8 mouse cellular contexts compared by ENCODE assay signal in the genomic region with DNA sequence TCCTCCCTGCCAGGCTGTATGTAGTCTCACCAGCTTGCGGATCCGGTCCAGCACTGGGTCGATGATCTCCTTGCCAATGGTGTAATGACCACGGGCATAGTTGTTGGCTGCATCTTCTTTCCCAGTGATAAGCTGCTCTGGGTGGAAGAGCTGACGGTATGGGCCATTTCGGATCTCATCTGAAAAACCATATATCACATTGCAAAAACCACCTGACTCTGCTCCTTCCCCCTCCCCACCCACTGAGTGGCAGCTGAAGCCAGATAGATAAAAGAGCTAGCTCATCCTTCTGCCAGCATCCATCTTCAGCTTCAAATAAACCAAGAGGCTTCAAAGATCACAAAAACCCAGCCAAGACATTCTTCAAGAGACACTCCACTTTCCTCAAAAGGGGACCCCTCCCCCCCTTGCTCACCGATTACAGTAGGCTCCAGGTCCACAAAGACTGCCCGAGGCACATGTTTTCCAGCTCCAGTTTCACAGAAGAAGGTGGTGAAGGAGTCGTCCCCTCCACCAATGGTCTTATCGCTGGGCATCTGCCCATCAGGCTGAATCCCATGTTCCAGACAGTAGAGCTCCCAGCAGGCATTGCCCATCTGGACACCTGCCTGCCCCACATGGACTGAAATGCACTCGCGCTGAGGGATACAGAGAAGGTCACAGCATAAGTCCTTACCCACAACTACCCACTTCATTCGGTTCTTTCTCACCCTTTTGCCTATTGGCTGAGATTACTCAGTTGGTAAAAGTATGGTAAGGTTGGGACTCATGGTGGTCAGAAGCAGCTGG. TPM values are rescaled to one million over a fixed set of nuclear protein-coding genes. Genes with fewer than 3 reads are reported as not detected.
DNase-seq lines count a peak whose midpoint lies in the region; ATAC-seq and TF ChIP-seq lines count a peak whose summit lies in the region.
"Had no signal": no experiment of that assay in that cellular context is flagged by ENCODE, and none has a peak within 500 bp of the region (broad histone marks: within the 10 kb centered on the region; RNA-seq: fewer than 3 reads in every experiment).

No protein-coding gene starts in this region.

- H3K27ac ChIP-seq in thymus, adult 2 months (ENCODE audit: control insufficient read depth, insufficient read depth, low read length) = peak overlapping the region; percentile 11; the same call in 1 of the 2 replicates
- H3K27ac ChIP-seq in gastrocnemius, adult 2 months = peak overlapping the region; percentile 98
- no peak overlapping the region for H3K27ac ChIP-seq in stomach, embryonic 16.5 days (ENCODE audit: low read length)
- H3K27ac ChIP-seq in hindbrain, embryonic 13.5 days = no peak overlapping the region
- no peak overlapping the region for H3K27ac ChIP-seq in midbrain, embryonic 13.5 days

- TF ChIP-seq CTCF in thymus, adult 2 months (IDR thresholded peaks at IDR 0.05; ENCODE audit: borderline replicate concordance, control insufficient read depth, extremely low read depth, insufficient read depth, low read length, poor library complexity) = no peak
- TF ChIP-seq CTCF in gastrocnemius, adult 2 months (IDR thresholded peaks at IDR 0.05) = no peak

- peaks cover 61% of the 10 kb centered on the region for H3K4me1 ChIP-seq in thymus, adult 2 months (replicated peaks; ENCODE audit: control insufficient read depth, insufficient read depth, low read length)
- H3K4me1 ChIP-seq in stomach, embryonic 16.5 days (ENCODE audit: control insufficient read depth, insufficient read depth, low read length) = peaks cover 25% of the 10 kb centered on the region
- H3K4me1 ChIP-seq in hindbrain, embryonic 13.5 days (replicated peaks) = peaks cover 42% of the 10 kb centered on the region
- peaks cover 39% of the 10 kb centered on the region for H3K4me1 ChIP-seq in midbrain, embryonic 13.5 days (replicated peaks)

- WGBS in thymus, adult 2 months = 45% methylated on average over 13 of the region's 13 CpGs
- WGBS in stomach, embryonic 16.5 days = 66% methylated on average over 13 of the region's 13 CpGs
- 83% methylated on average over 13 of the region's 13 CpGs for WGBS in hindbrain, embryonic 13.5 days
- WGBS in midbrain, embryonic 13.5 days = 85% methylated on average over 13 of the region's 13 CpGs

- H3K9me3 ChIP-seq in stomach, embryonic 16.5 days (replicated peaks; ENCODE audit: control insufficient read depth, low read length) = no peaks in the 10 kb centered on the region
- H3K9me3 ChIP-seq in hindbrain, embryonic 13.5 days = no peaks in the 10 kb centered on the region
- H3K9me3 ChIP-seq in midbrain, embryonic 13.5 days = no peaks in the 10 kb centered on the region

- no peak for TF ChIP-seq POLR2A in thymus, adult 2 months (IDR thresholded peaks at IDR 0.05; ENCODE audit: control insufficient read depth, extremely low read depth, insufficient read depth, low read length, poor library complexity)

- DNase-seq in thymus, adult 2 months = no peak
- DNase-seq in thymus, postnatal 10 days (ENCODE audit: low spot score in 2 of 2) = no peak
- DNase-seq in gastrocnemius, adult 2 months = peak; percentile 89
- peak; percentile 45 to 50 for DNase-seq in kidney, adult 8-10 months

- H3K36me3 ChIP-seq in thymus, adult 2 months (ENCODE audit: control insufficient read depth, insufficient read depth, low read length) = peaks cover 15% of the 10 kb centered on the region
- H3K36me3 ChIP-seq in stomach, embryonic 16.5 days (ENCODE audit: control insufficient read depth, insufficient read depth, low read length) = peaks cover 9% of the 10 kb centered on the region
- H3K36me3 ChIP-seq in hindbrain, embryonic 13.5 days = peaks cover 42% of the 10 kb centered on the region
- peaks cover 41% of the 10 kb centered on the region for H3K36me3 ChIP-seq in midbrain, embryonic 13.5 days

- no peaks in the 10 kb centered on the region for H3K27me3 ChIP-seq in thymus, adult 2 months (ENCODE audit: control insufficient read depth, insufficient read depth, low read length)
- peaks cover 3% of the 10 kb centered on the region; the same call in 1 of the 2 replicates for H3K27me3 ChIP-seq in stomach, embryonic 16.5 days (ENCODE audit: control insufficient read depth, insufficient read depth, low read length)
- peaks cover 65% of the 10 kb centered on the region for H3K27me3 ChIP-seq in hindbrain, embryonic 13.5 days
- H3K27me3 ChIP-seq in midbrain, embryonic 13.5 days = peaks cover 64% of the 10 kb centered on the region

- intact Hi-C loops in gastrocnemius, adult 2 months (cut with DNase I) = no loop called here

- H3K4me3 ChIP-seq in thymus, adult 2 months (ENCODE audit: control insufficient read depth, insufficient read depth, low read length) = peak overlapping the region; percentile 25; the same call in 1 of the 2 replicates
- peak overlapping the region; percentile 88 for H3K4me3 ChIP-seq in gastrocnemius, adult 2 months
- peak overlapping the region; percentile 66 for H3K4me3 ChIP-seq in stomach, embryonic 16.5 days (replicated peaks; ENCODE audit: low read length)
- H3K4me3 ChIP-seq in hindbrain, embryonic 13.5 days = no peak overlapping the region
- no peak overlapping the region for H3K4me3 ChIP-seq in midbrain, embryonic 13.5 days (replicated peaks)

- ATAC-seq in stomach, embryonic 16.5 days (ENCODE audit: insufficient read depth, low FRiP score) = no peak
- no peak for ATAC-seq in hindbrain, embryonic 13.5 days (ENCODE audit: low FRiP score)
- no peak for ATAC-seq in midbrain, embryonic 13.5 days

- peak overlapping the region; percentile 90 for H3K4me2 ChIP-seq in stomach, embryonic 16.5 days (ENCODE audit: low read depth, low read length)
- no peak overlapping the region for H3K4me2 ChIP-seq in hindbrain, embryonic 13.5 days
- no peak overlapping the region for H3K4me2 ChIP-seq in midbrain, embryonic 13.5 days (replicated peaks)

- no peak overlapping the region; the same call in 1 of the 2 replicates for H3K9ac ChIP-seq in stomach, embryonic 16.5 days (ENCODE audit: low read length)
- no peak overlapping the region for H3K9ac ChIP-seq in hindbrain, embryonic 13.5 days
- H3K9ac ChIP-seq in midbrain, embryonic 13.5 days (replicated peaks) = no peak overlapping the region

RNA-seq across cellular contexts. Expression of a gene that starts 2.7 kb away (rescaled TPM):
- polyA plus RNA-seq in thymus, adult 2 months (2012; rRNA removed) = 139 and 162 TPM in 2 replicates
- total RNA-seq in gastrocnemius, adult 2 months (2021) = 1,000 to 10,000 TPM; 1,043 to 1,330 TPM
- polyA plus RNA-seq in stomach, embryonic 16.5 days (2015; fragmentation: Nextera tagmentation; extraction: Ambion mirVana) = 184 and 218 TPM in 2 replicates
- polyA plus RNA-seq in hindbrain, embryonic 13.5 days (2015; fragmentation: Nextera tagmentation; extraction: Ambion mirVana) = 6.5 and 7.1 TPM in 2 replicates
- polyA plus RNA-seq in midbrain, embryonic 13.5 days (2015; fragmentation: Nextera tagmentation; extraction: Ambion mirVana) = 3.9 and 5.3 TPM in 2 replicates

RNA-seq across cellular contexts. Expression of a gene that starts 6.4 kb away (rescaled TPM):
- 340 and 342 TPM in 2 replicates for polyA plus RNA-seq in thymus, adult 2 months (2012; rRNA removed)
- total RNA-seq in gastrocnemius, adult 2 months (2021) = 10 to 100 TPM; 18.8 to 20.2 TPM
- 109 and 115 TPM in 2 replicates for polyA plus RNA-seq in stomach, embryonic 16.5 days (2015; fragmentation: Nextera tagmentation; extraction: Ambion mirVana)
- polyA plus RNA-seq in hindbrain, embryonic 13.5 days (2015; fragmentation: Nextera tagmentation; extraction: Ambion mirVana) = 138 and 145 TPM in 2 replicates
- polyA plus RNA-seq in midbrain, embryonic 13.5 days (2015; fragmentation: Nextera tagmentation; extraction: Ambion mirVana) = 137 and 152 TPM in 2 replicates

RNA-seq across cellular contexts. Expression of a gene that starts 6.4 kb away (rescaled TPM):
- 11.7 and 14.4 TPM in 2 replicates for polyA plus RNA-seq in thymus, adult 2 months (2012; rRNA removed)
- 1 to 10 TPM; 1.0 to 1.5 TPM for total RNA-seq in gastrocnemius, adult 2 months (2021)
- 18.2 and 20.1 TPM in 2 replicates for polyA plus RNA-seq in stomach, embryonic 16.5 days (2015; fragmentation: Nextera tagmentation; extraction: Ambion mirVana)
- polyA plus RNA-seq in hindbrain, embryonic 13.5 days (2015; fragmentation: Nextera tagmentation; extraction: Ambion mirVana) = 19.9 and 22.5 TPM in 2 replicates
- 24.3 and 24.9 TPM in 2 replicates for polyA plus RNA-seq in midbrain, embryonic 13.5 days (2015; fragmentation: Nextera tagmentation; extraction: Ambion mirVana)

RNA-seq across cellular contexts. Expression of a gene that starts 14.9 kb away (rescaled TPM):
- polyA plus RNA-seq in thymus, adult 2 months (2012; rRNA removed) = not detected in 2 replicates
- not detected for total RNA-seq in gastrocnemius, adult 2 months (2021)
- polyA plus RNA-seq in stomach, embryonic 16.5 days (2015; fragmentation: Nextera tagmentation; extraction: Ambion mirVana) = not detected in 2 replicates
- polyA plus RNA-seq in hindbrain, embryonic 13.5 days (2015; fragmentation: Nextera tagmentation; extraction: Ambion mirVana) = not detected in 2 replicates
- not detected in 2 replicates for polyA plus RNA-seq in midbrain, embryonic 13.5 days (2015; fragmentation: Nextera tagmentation; extraction: Ambion mirVana)
- polyA plus RNA-seq: limb, embryonic 14.5 days had no signal

RNA-seq across cellular contexts. Expression of a gene that starts 19.2 kb away (rescaled TPM):
- 19.9 and 22.3 TPM in 2 replicates for polyA plus RNA-seq in thymus, adult 2 months (2012; rRNA removed)
- 10 to 100 TPM; 83.2 to 88.9 TPM for total RNA-seq in gastrocnemius, adult 2 months (2021)
- polyA plus RNA-seq in stomach, embryonic 16.5 days (2015; fragmentation: Nextera tagmentation; extraction: Ambion mirVana) = 31.3 and 32.3 TPM in 2 replicates
- 59.7 and 62.3 TPM in 2 replicates for polyA plus RNA-seq in hindbrain, embryonic 13.5 days (2015; fragmentation: Nextera tagmentation; extraction: Ambion mirVana)
- polyA plus RNA-seq in midbrain, embryonic 13.5 days (2015; fragmentation: Nextera tagmentation; extraction: Ambion mirVana) = 47.6 and 56.7 TPM in 2 replicates

Comparison
In these comparisons a context has a peak if more than half of its experiments do, and no peak if none do; other contexts are left out.
1. DNase-seq: peak in gastrocnemius, adult 2 months (single experiment) and kidney, adult 8-10 months (2 of 2); none in thymus, adult 2 months (single experiment) and thymus, postnatal 10 days (0 of 2).
2. H3K27ac ChIP-seq: peak in thymus, adult 2 months (single experiment) and gastrocnemius, adult 2 months (single experiment); none in stomach, embryonic 16.5 days (single experiment), hindbrain, embryonic 13.5 days (single experiment) and midbrain, embryonic 13.5 days (single experiment).
3. H3K4me3 ChIP-seq: peak in thymus, adult 2 months (single experiment), gastrocnemius, adult 2 months (single experiment) and stomach, embryonic 16.5 days (single experiment); none in hindbrain, embryonic 13.5 days (single experiment) and midbrain, embryonic 13.5 days (single experiment).
4. RNA of a gene that starts 2.7 kb away (polyA plus RNA-seq): 184 to 218 TPM in stomach, embryonic 16.5 days and 139 to 162 TPM in thymus, adult 2 months; 6.5 to 7.1 TPM in hindbrain, embryonic 13.5 days and 3.9 to 5.3 TPM in midbrain, embryonic 13.5 days; every median in the first group is over 10 times any median in the second.